Mouse (Mus musculus) liver, embryonic 11.5 days (tissue): ENCODE measurements around the gene Adnp. TPM values are rescaled to one million over a fixed set of nuclear protein-coding genes. Genes with fewer than 3 reads are reported as not detected.

Experiments used
- ATAC-seq: fragments of 200-750 bp; cut with Nextera tagmentation; replicated peaks from 2 replicates; pipeline ENCODE4 v1.8.0; 2017; ENCODE audit warnings: moderate number of reproducible peaks, mild to moderate bottlenecking, moderate TSS enrichment, moderate library complexity; ENCODE audit not compliant: low FRiP score
- DNase-seq: peaks from one replicate; pipeline ENCODE4 v3.0.0-alpha.2; 2017; ENCODE audit warnings: low spot score
- H3K27ac ChIP-seq: fragments of 300-500 bp; sonication (generic); 2 replicates; pipeline ENCODE4 v1.5.1; 2014; ENCODE audit warnings: mild to moderate bottlenecking, low read depth, low read length, control low read depth
- H3K27me3 ChIP-seq: fragments of 300-500 bp; sonication (generic); replicated peaks from 2 replicates; pipeline ENCODE4 v1.6.1; 2014; ENCODE audit warnings: low read length, mixed read lengths; ENCODE audit not compliant: control insufficient read depth, insufficient read depth
- H3K36me3 ChIP-seq: fragments of 300-500 bp; sonication (generic); 2 replicates; pipeline ENCODE4 v1.6.1; 2014; ENCODE audit warnings: mild to moderate bottlenecking, low read length, moderate library complexity, mixed read lengths; ENCODE audit not compliant: control insufficient read depth, insufficient read depth
- H3K4me1 ChIP-seq: fragments of 300-500 bp; sonication (generic); replicated peaks from 2 replicates; pipeline ENCODE4 v1.6.1; 2014; ENCODE audit warnings: low read length, mixed read lengths; ENCODE audit not compliant: control insufficient read depth, insufficient read depth
- H3K4me2 ChIP-seq: fragments of 300-500 bp; sonication (generic); 2 replicates; pipeline ENCODE4 v1.6.1; 2014; ENCODE audit warnings: mild to moderate bottlenecking, control low read depth, moderate library complexity
- H3K4me3 ChIP-seq: fragments of 300-500 bp; sonication (generic); 2 replicates; pipeline ENCODE4 v1.5.1; 2014; ENCODE audit warnings: low read depth, low read length, control low read depth
- H3K9ac ChIP-seq: fragments of 300-500 bp; sonication (generic); 2 replicates; pipeline ENCODE4 v1.6.1; 2014; ENCODE audit warnings: low read depth, low read length, control low read depth
- H3K9me3 ChIP-seq: fragments of 300-500 bp; sonication (generic); 2 replicates; pipeline ENCODE4 v1.6.1; 2016; ENCODE audit warnings: low read length, inconsistent platforms, mixed read lengths; ENCODE audit not compliant: control insufficient read depth
- WGBS: fragments of 180-500 bp; shearing (Covaris S2); extraction: QIAGEN DNeasy Blood & Tissue Kit; methylation state at CpG from one replicate; pipeline ENCODE4 v1.1.7; 2014; 5-methylcytosine and 5-hydroxymethylcytosine counted together
- microRNA-seq: library from miRNA; unstranded; fragments of <30 nt; microRNA quantifications from one replicate; pipeline ENCODE4, GENCODE M21; 2017; ENCODE audit warnings: borderline number of aligned reads
- polyA plus RNA-seq: library from polyadenylated mRNA; unstranded; fragments of >200 nt; fragmentation: Nextera tagmentation; extraction: Ambion mirVana; gene quantifications from 2 replicates; pipeline ENCODE4 v1.2.1, GENCODE M21; 2014

Adnp gene
- polyA plus RNA-seq, 1 experiment from 2014 or later, result 5.3 TPM

- Histone ChIP-seq H3K9me3 (no peaks in the 10 kb centered on the region), H3K4me3 (peak overlapping the region; percentile 3), H3K27me3 (no peaks in the 10 kb centered on the region; the same call in none of the 2 replicates), H3K9ac (peak overlapping the region; percentile 41), H3K27ac (peak overlapping the region; percentile 62), H3K4me2 (peak overlapping the region; percentile 44), H3K4me1 (peaks cover 21% of the 10 kb centered on the region), H3K36me3 (no peaks in the 10 kb centered on the region)
- WGBS, result 15% methylated on average over 14 of the region's 14 CpGs
- ATAC-seq (peak; percentile 98), DNase-seq (peak; percentile 98)
Measured at GRCm38 (mm10) chr2:168154090-168154881, 52.6 kb downstream of the Adnp start.

GRCm38 (mm10) chr2:168149241-168149640 lies 57.7 kb downstream of the Adnp start:
- no peak overlapping the region for H3K4me3 ChIP-seq
- no peaks in the 10 kb centered on the region for H3K36me3 ChIP-seq
- DNase-seq (no peak), ATAC-seq (no peak)
- H3K9ac ChIP-seq, result no peak overlapping the region
- no peaks in the 10 kb centered on the region for H3K9me3 ChIP-seq
- WGBS, result 75% methylated on average over 8 of the region's 8 CpGs
- no peak overlapping the region for H3K4me2 ChIP-seq
- H3K4me1 ChIP-seq, result peaks cover 6% of the 10 kb centered on the region
- no peak overlapping the region for H3K27ac ChIP-seq
- no peaks in the 10 kb centered on the region for H3K27me3 ChIP-seq

GRCm38 (mm10) chr2:168147722-168148432 lies 59.0 kb downstream of the Adnp start:
- Histone ChIP-seq H3K27me3 (no peaks in the 10 kb centered on the region), H3K36me3 (no peaks in the 10 kb centered on the region), H3K27ac (peak overlapping the region; percentile 29), H3K4me3 (no peak overlapping the region), H3K9me3 (no peaks in the 10 kb centered on the region), H3K9ac (no peak overlapping the region), H3K4me1 (no peaks in the 10 kb centered on the region; the same call in none of the 2 replicates), H3K4me2 (no peak overlapping the region)
- no peak for DNase-seq
- 0 out of 2 replicates have a peak, but pooled peaks have one; percentile 19 for ATAC-seq
- WGBS, result 70% methylated on average over 22 of the region's 22 CpGs

GRCm38 (mm10) chr2:168145437-168145836 lies 61.5 kb downstream of the Adnp start:
- no peak overlapping the region for H3K27ac ChIP-seq
- DNase-seq, result no peak
- 70% methylated on average over 2 of the region's 2 CpGs for WGBS
- H3K9ac ChIP-seq, result no peak overlapping the region
- H3K9me3 ChIP-seq, result no peaks in the 10 kb centered on the region
- no peaks in the 10 kb centered on the region for H3K27me3 ChIP-seq
- no peak for ATAC-seq
- H3K4me3 ChIP-seq, result no peak overlapping the region
- no peak overlapping the region for H3K4me2 ChIP-seq
- H3K36me3 ChIP-seq, result no peaks in the 10 kb centered on the region
- H3K4me1 ChIP-seq, result no peaks in the 10 kb centered on the region; the same call in none of the 2 replicates

GRCm38 (mm10) chr2:168143794-168144193 lies 63.1 kb downstream of the Adnp start:
- no peaks in the 10 kb centered on the region; the same call in 1 of the 2 replicates for H3K4me1 ChIP-seq
- WGBS, result 57% methylated on average over 5 of the region's 5 CpGs
- no peak overlapping the region for H3K4me3 ChIP-seq
- no peaks in the 10 kb centered on the region for H3K27me3 ChIP-seq
- H3K36me3 ChIP-seq, result no peaks in the 10 kb centered on the region
- no peak overlapping the region for H3K9ac ChIP-seq
- ATAC-seq, result no peak
- no peak overlapping the region for H3K27ac ChIP-seq
- no peaks in the 10 kb centered on the region for H3K9me3 ChIP-seq
- DNase-seq, result no peak
- H3K4me2 ChIP-seq, result no peak overlapping the region

GRCm38 (mm10) chr2:168137161-168137560 lies 69.8 kb downstream of the Adnp start:
- H3K36me3 ChIP-seq, result no peaks in the 10 kb centered on the region
- WGBS, result 77% methylated on average over 15 of the region's 15 CpGs
- no peak for ATAC-seq
- no peak for DNase-seq
- no peaks in the 10 kb centered on the region for H3K9me3 ChIP-seq
- H3K4me3 ChIP-seq, result no peak overlapping the region
- H3K27ac ChIP-seq, result no peak overlapping the region
- H3K27me3 ChIP-seq, result no peaks in the 10 kb centered on the region
- H3K4me2 ChIP-seq, result no peak overlapping the region
- no peaks in the 10 kb centered on the region for H3K4me1 ChIP-seq
- no peak overlapping the region for H3K9ac ChIP-seq

Small RNA genes lying within 50 kb of the gene (microRNA-seq; reads per million reads assigned to microRNA genes)
- not detected for gene Gm24561

Other genes with a start within 250 kb of the Adnp start
- 3.1 and 3.6 TPM in 2 replicates for gene Ripor3, start 196.5 kb downstream of the Adnp start, polyA plus RNA-seq
- gene Pard6b, start 126.1 kb downstream of the Adnp start, polyA plus RNA-seq, result 6.0 and 6.1 TPM in 2 replicates
- gene Gm20716, start 23.3 kb upstream of the Adnp start, polyA plus RNA-seq, result 14.6 and 17.1 TPM in 2 replicates
- 106 TPM in 2 replicates for gene Dpm1, start 23.5 kb upstream of the Adnp start, polyA plus RNA-seq
- gene Mocs3, start 23.5 kb upstream of the Adnp start, polyA plus RNA-seq, result 8.2 and 8.9 TPM in 2 replicates
- 0.90 and 0.95 TPM in 2 replicates for gene Kcng1, start 74.6 kb upstream of the Adnp start, polyA plus RNA-seq